Mouse (Mus musculus) myocyte (in vitro differentiated cells): ENCODE results near the gene Ppp4r4.

Source experiments
- CEBPB ChIP-seq: IDR thresholded peaks from 2 replicates; pipeline ENCODE4 v1.6.1; 2011; ENCODE audit warnings: mild to moderate bottlenecking, moderate library complexity; ENCODE audit not compliant: poor library complexity, insufficient read depth, severe bottlenecking
- MAX ChIP-seq: IDR thresholded peaks from one replicate; pipeline ENCODE4 v1.6.1; 2011; ENCODE audit warnings: low read depth, mild to moderate bottlenecking, control low read depth
- MYOD1 ChIP-seq, 3 experiments: IDR thresholded peaks; one replicate each; pipeline ENCODE4 v1.6.1; 2011; ENCODE audit warnings: control low read depth in 2 of 3, low read depth in 2 of 3, mild to moderate bottlenecking in 2 of 3, moderate library complexity in 1 of 3; ENCODE audit not compliant: insufficient read length in 2 of 3, control insufficient read depth in 1 of 3
- MYOG ChIP-seq, 3 experiments: IDR thresholded peaks; one replicate each; pipeline ENCODE4 v1.6.1; 2011; ENCODE audit warnings: control low read depth in 2 of 3, low read depth in 2 of 3, mild to moderate bottlenecking in 2 of 3; ENCODE audit not compliant: insufficient read length in 2 of 3, control insufficient read depth in 1 of 3, insufficient read depth in 1 of 3
- POLR2A ChIP-seq: IDR thresholded peaks from one replicate; pipeline ENCODE4 v1.6.1; 2011; ENCODE audit warnings: low read depth, mild to moderate bottlenecking, control low read depth, moderate library complexity; ENCODE audit not compliant: insufficient read length
- POLR2AphosphoS2 ChIP-seq: IDR thresholded peaks from one replicate; pipeline ENCODE4 v1.6.1; 2011; ENCODE audit warnings: low read depth, control low read depth; ENCODE audit not compliant: insufficient read length
- SRF ChIP-seq: IDR thresholded peaks from one replicate; pipeline ENCODE4 v1.6.1; 2011; ENCODE audit warnings: low read depth; ENCODE audit not compliant: control insufficient read depth, insufficient read length
- TCF12 ChIP-seq: IDR thresholded peaks from one replicate; pipeline ENCODE4 v1.6.1; 2011; ENCODE audit warnings: mild to moderate bottlenecking, control low read depth; ENCODE audit not compliant: poor library complexity, insufficient read depth, severe bottlenecking
- TCF3 ChIP-seq: IDR thresholded peaks from one replicate; pipeline ENCODE4 v1.6.1; 2011; ENCODE audit warnings: low read depth, control low read depth; ENCODE audit not compliant: insufficient read length
- USF1 ChIP-seq: IDR thresholded peaks from one replicate; pipeline ENCODE4 v1.6.1; 2011; ENCODE audit warnings: low read depth, mild to moderate bottlenecking, control low read depth, moderate library complexity

- TF ChIP-seq MAX (no peak), POLR2A (no peak), MYOD1 (IDR thresholded peaks at IDR 0.05; ENCODE audit: control insufficient read depth in 1 of 3, insufficient read length in 2 of 3, low read depth in 2 of 3) (no peak), SRF (no peak), POLR2AphosphoS2 (no peak), USF1 (no peak), MYOG (IDR thresholded peaks at IDR 0.05; ENCODE audit: control insufficient read depth in 1 of 3, insufficient read depth in 1 of 3, insufficient read length in 2 of 3, low read depth in 2 of 3) (no peak), TCF12 (no peak), TCF3 (no peak), CEBPB (no peak)
Observed at GRCm38 (mm10) chr12:103492767-103493166, 39.3 kb upstream of the Ppp4r4 start.
